Mouse (Mus musculus) heart, embryonic 16.5 days (tissue): ENCODE results near the gene Kncn. TPM values are rescaled to one million over a fixed set of nuclear protein-coding genes. Genes with fewer than 3 reads are reported as not detected.
A peak's percentile ranks its signal among the peaks of the same experiment; 100 is the strongest.

Experiments
- ATAC-seq: fragments of 200-750 bp; cut with Nextera tagmentation; replicated peaks from 2 replicates; pipeline ENCODE4 v1.8.0; 2017; ENCODE audit warnings: moderate number of reproducible peaks; ENCODE audit not compliant: insufficient read depth, low FRiP score; ENCODE audit errors: extremely low read depth
- H3K27ac ChIP-seq: fragments of 300-500 bp; sonication (generic); 2 replicates; pipeline ENCODE4 v1.5.1; 2014; ENCODE audit warnings: mild to moderate bottlenecking, low read length, control low read depth, moderate library complexity
- H3K27me3 ChIP-seq: fragments of 300-500 bp; sonication (generic); 2 replicates; pipeline ENCODE4 v1.6.1; 2014; ENCODE audit warnings: low read length, mixed read lengths; ENCODE audit not compliant: control insufficient read depth, insufficient read depth
- H3K36me3 ChIP-seq: fragments of 300-500 bp; sonication (generic); 2 replicates; pipeline ENCODE4 v1.6.1; 2014; ENCODE audit not compliant: control insufficient read depth, insufficient read depth
- H3K4me1 ChIP-seq: fragments of 300-500 bp; sonication (generic); 2 replicates; pipeline ENCODE4 v1.6.1; 2014; ENCODE audit warnings: low read length, mixed read lengths; ENCODE audit not compliant: control insufficient read depth, insufficient read depth
- H3K4me2 ChIP-seq: fragments of 300-500 bp; sonication (generic); 2 replicates; pipeline ENCODE4 v1.6.1; 2014; ENCODE audit warnings: low read depth, mild to moderate bottlenecking, control low read depth, low read length
- H3K4me3 ChIP-seq: fragments of 300-500 bp; sonication (generic); 2 replicates; pipeline ENCODE4 v1.5.1; 2014; ENCODE audit warnings: mild to moderate bottlenecking, control low read depth, low read length
- H3K9ac ChIP-seq: fragments of 300-500 bp; sonication (generic); 2 replicates; pipeline ENCODE4 v1.6.1; 2014; ENCODE audit warnings: low read length, control low read depth
- H3K9me3 ChIP-seq: fragments of 300-500 bp; sonication (generic); replicated peaks from 2 replicates; pipeline ENCODE4 v1.6.1; 2016; ENCODE audit warnings: low read length; ENCODE audit not compliant: control insufficient read depth
- WGBS: fragments of 180-500 bp; shearing (Covaris S2); extraction: QIAGEN DNeasy Blood & Tissue Kit; methylation state at CpG from one replicate; pipeline ENCODE4 v1.1.7; 2014; 5-methylcytosine and 5-hydroxymethylcytosine counted together
- polyA plus RNA-seq: library from polyadenylated mRNA; unstranded; fragments of >200 nt; fragmentation: Nextera tagmentation; extraction: Ambion mirVana; gene quantifications from 2 replicates; pipeline ENCODE4 v1.2.1, GENCODE M21; 2015

The Kncn gene
- not detected in 2 replicates for polyA plus RNA-seq

GRCm38 (mm10) chr4:115884022-115884421 lies at the start of gene Kncn:
Gene Kncn, plus strand, starts transcription at chr4:115884400.
- H3K4me3 ChIP-seq: no peak within 1 kb of the TSS
- no peaks in the 10 kb centered on the region for H3K4me1 ChIP-seq
- no peaks in the 10 kb centered on the region for H3K9me3 ChIP-seq
- no peaks in the 10 kb centered on the region for H3K36me3 ChIP-seq
- ATAC-seq: no peak
- WGBS: 68% methylated on average over 6 of the region's 6 CpGs
- peaks cover 7% of the 10 kb centered on the region; the same call in 1 of the 2 replicates for H3K27me3 ChIP-seq
- H3K4me2 ChIP-seq: no peak within 1 kb of the TSS
- H3K27ac ChIP-seq: no peak within 1 kb of the TSS
- H3K9ac ChIP-seq: no peak within 1 kb of the TSS

GRCm38 (mm10) chr4:115835576-115835975 lies 48.6 kb upstream of the Kncn start:
- peaks cover 11% of the 10 kb centered on the region for H3K4me1 ChIP-seq
- no peak overlapping the region for H3K4me2 ChIP-seq
- no peak overlapping the region for H3K27ac ChIP-seq
- no peak overlapping the region for H3K9ac ChIP-seq
- H3K4me3 ChIP-seq: no peak overlapping the region
- H3K9me3 ChIP-seq: no peaks in the 10 kb centered on the region
- H3K36me3 ChIP-seq: peaks cover 12% of the 10 kb centered on the region
- no peak for ATAC-seq
- WGBS: 66% methylated on average over 2 of the region's 2 CpGs
- H3K27me3 ChIP-seq: no peaks in the 10 kb centered on the region

DNA sequence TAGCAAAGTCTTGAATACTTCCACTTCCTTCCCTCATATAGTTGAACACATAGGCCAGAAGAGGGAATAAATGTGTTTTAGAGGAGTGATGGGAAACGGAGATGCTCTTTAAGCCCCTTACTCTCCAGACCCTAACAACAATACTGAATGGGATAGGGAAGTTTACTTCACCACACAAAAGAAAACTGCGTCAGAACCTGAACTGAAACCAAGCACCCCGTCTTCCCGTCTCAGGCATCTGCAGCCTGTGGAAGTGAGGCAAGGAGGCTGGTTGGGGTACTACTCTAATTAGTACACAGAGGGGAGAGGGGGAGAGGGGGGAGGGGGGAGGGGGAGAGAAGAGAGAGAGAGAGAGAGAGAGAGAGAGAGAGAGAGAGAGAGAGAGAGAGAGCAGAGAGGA lies 46.0 kb upstream of the Kncn start:
- Histone ChIP-seq H3K27me3 (no peaks in the 10 kb centered on the region), H3K27ac (0 out of 2 replicates have a peak overlapping the region, but pooled peaks have one; percentile 30), H3K9ac (no peak overlapping the region), H3K4me1 (peaks cover 11% of the 10 kb centered on the region), H3K36me3 (no peaks in the 10 kb centered on the region), H3K9me3 (no peaks in the 10 kb centered on the region), H3K4me2 (peak overlapping the region; percentile 84), H3K4me3 (peak overlapping the region; percentile 93)
- WGBS: 71% methylated on average over 4 of the region's 4 CpGs
- no peak for ATAC-seq

GRCm38 (mm10) chr4:115838696-115839641 lies 45.2 kb upstream of the Kncn start, which contains the start of gene Mknk1:
Gene Mknk1, plus strand, starts transcription at chr4:115839198.
- ATAC-seq: peak; percentile 98
- peaks cover 11% of the 10 kb centered on the region for H3K4me1 ChIP-seq
- no peaks in the 10 kb centered on the region for H3K36me3 ChIP-seq
- peak within 1 kb of the TSS; percentile 93 for H3K4me3 ChIP-seq
- peak within 1 kb of the TSS; percentile 84 for H3K4me2 ChIP-seq
- no peaks in the 10 kb centered on the region for H3K27me3 ChIP-seq
- H3K27ac ChIP-seq: peak within 1 kb of the TSS; percentile 64
- H3K9ac ChIP-seq: peak within 1 kb of the TSS; percentile 87
- WGBS: 2% methylated on average over 51 of the region's 51 CpGs
- H3K9me3 ChIP-seq: no peaks in the 10 kb centered on the region

GRCm38 (mm10) chr4:115839956-115840355 lies 44.2 kb upstream of the Kncn start:
- no peak overlapping the region for H3K27ac ChIP-seq
- no peaks in the 10 kb centered on the region for H3K9me3 ChIP-seq
- H3K4me2 ChIP-seq: peak overlapping the region; percentile 84
- no peaks in the 10 kb centered on the region for H3K36me3 ChIP-seq
- peak overlapping the region; percentile 87; the same call in 1 of the 2 replicates for H3K9ac ChIP-seq
- WGBS: 49% methylated on average over 4 of the region's 4 CpGs
- H3K4me1 ChIP-seq: peaks cover 11% of the 10 kb centered on the region
- H3K27me3 ChIP-seq: no peaks in the 10 kb centered on the region
- ATAC-seq: no peak
- peak overlapping the region; percentile 93 for H3K4me3 ChIP-seq

DNA sequence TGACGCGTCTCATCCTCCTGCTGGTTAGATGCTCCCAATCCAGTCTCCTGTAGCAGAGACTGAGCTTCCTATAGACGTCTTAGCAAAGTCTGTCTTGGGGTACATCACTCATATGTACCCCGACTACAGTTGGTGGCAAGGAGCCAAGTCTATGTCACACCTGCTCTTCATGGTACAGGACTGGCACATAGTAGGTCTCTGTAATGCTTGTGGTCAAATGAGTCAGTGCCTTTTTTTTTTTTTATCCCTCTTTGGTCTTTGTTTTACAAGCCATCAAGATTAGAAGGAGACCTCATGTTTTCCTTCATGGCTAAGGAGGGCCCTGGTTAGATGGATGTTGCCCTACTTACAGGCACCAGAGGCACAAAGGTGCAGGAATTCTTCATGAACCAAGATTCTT lies 43.4 kb upstream of the Kncn start:
- Histone ChIP-seq H3K4me1 (peaks cover 11% of the 10 kb centered on the region), H3K36me3 (no peaks in the 10 kb centered on the region), H3K4me3 (no peak overlapping the region), H3K4me2 (no peak overlapping the region), H3K27me3 (no peaks in the 10 kb centered on the region), H3K9me3 (no peaks in the 10 kb centered on the region), H3K27ac (no peak overlapping the region), H3K9ac (no peak overlapping the region)
- 80% methylated on average over 4 of the region's 4 CpGs for WGBS
- no peak for ATAC-seq

- 39% methylated on average over 2 of the region's 2 CpGs for WGBS
- no peaks in the 10 kb centered on the region for H3K9me3 ChIP-seq
- no peaks in the 10 kb centered on the region for H3K27me3 ChIP-seq
- ATAC-seq: no peak
- peaks cover 14% of the 10 kb centered on the region for H3K4me1 ChIP-seq
- no peak overlapping the region for H3K4me3 ChIP-seq
- H3K4me2 ChIP-seq: no peak overlapping the region
- no peak overlapping the region for H3K9ac ChIP-seq
- no peak overlapping the region for H3K27ac ChIP-seq
- 0 out of 2 replicates have a peak, but pooled peaks cover 2% of the 10 kb centered on the region for H3K36me3 ChIP-seq
Observed at GRCm38 (mm10) chr4:115846656-115847055, 37.5 kb upstream of the Kncn start.

GRCm38 (mm10) chr4:115847377-115847776 lies 36.8 kb upstream of the Kncn start:
- H3K9ac ChIP-seq: no peak overlapping the region
- peaks cover 14% of the 10 kb centered on the region for H3K4me1 ChIP-seq
- H3K4me3 ChIP-seq: no peak overlapping the region
- 0 out of 2 replicates have a peak, but pooled peaks have one; percentile 17 for ATAC-seq
- H3K27ac ChIP-seq: 0 out of 2 replicates have a peak overlapping the region, but pooled peaks have one; percentile 6
- no peaks in the 10 kb centered on the region for H3K27me3 ChIP-seq
- no peaks in the 10 kb centered on the region for H3K9me3 ChIP-seq
- WGBS: 40% methylated on average over 5 of the region's 5 CpGs
- H3K4me2 ChIP-seq: no peak overlapping the region
- H3K36me3 ChIP-seq: 0 out of 2 replicates have a peak, but pooled peaks cover 2% of the 10 kb centered on the region

GRCm38 (mm10) chr4:115848083-115848482 lies 36.1 kb upstream of the Kncn start:
- WGBS: 90% methylated on average over 1 of the region's 1 CpGs
- H3K27ac ChIP-seq: no peak overlapping the region
- H3K9me3 ChIP-seq: no peaks in the 10 kb centered on the region
- 0 out of 2 replicates have a peak, but pooled peaks cover 2% of the 10 kb centered on the region for H3K36me3 ChIP-seq
- H3K9ac ChIP-seq: no peak overlapping the region
- no peaks in the 10 kb centered on the region for H3K27me3 ChIP-seq
- no peak overlapping the region for H3K4me2 ChIP-seq
- H3K4me1 ChIP-seq: peaks cover 14% of the 10 kb centered on the region
- H3K4me3 ChIP-seq: no peak overlapping the region
- no peak for ATAC-seq
